Mouse (Mus musculus) left cerebral cortex, adult 18-20 months (tissue): ENCODE results near the gene Phactr2. TPM values are rescaled to one million over a fixed set of nuclear protein-coding genes. Genes with fewer than 3 reads are reported as not detected.

Experiments
- DNase-seq, 2 experiments: peaks; one replicate each; pipeline ENCODE4 v3.0.0; 2021 to 2022; ENCODE audit warnings: low spot score in 2 of 2, mixed read lengths in 1 of 2
- total RNA-seq, 2 experiments: library from RNA; stranded (reverse); gene quantifications; 2 replicates each; pipeline ENCODE4 v1.2.3; 2021

Phactr2 gene
- total RNA-seq, 2 experiments from 2014 or later = 24.8 to 28.4 TPM

DNA sequence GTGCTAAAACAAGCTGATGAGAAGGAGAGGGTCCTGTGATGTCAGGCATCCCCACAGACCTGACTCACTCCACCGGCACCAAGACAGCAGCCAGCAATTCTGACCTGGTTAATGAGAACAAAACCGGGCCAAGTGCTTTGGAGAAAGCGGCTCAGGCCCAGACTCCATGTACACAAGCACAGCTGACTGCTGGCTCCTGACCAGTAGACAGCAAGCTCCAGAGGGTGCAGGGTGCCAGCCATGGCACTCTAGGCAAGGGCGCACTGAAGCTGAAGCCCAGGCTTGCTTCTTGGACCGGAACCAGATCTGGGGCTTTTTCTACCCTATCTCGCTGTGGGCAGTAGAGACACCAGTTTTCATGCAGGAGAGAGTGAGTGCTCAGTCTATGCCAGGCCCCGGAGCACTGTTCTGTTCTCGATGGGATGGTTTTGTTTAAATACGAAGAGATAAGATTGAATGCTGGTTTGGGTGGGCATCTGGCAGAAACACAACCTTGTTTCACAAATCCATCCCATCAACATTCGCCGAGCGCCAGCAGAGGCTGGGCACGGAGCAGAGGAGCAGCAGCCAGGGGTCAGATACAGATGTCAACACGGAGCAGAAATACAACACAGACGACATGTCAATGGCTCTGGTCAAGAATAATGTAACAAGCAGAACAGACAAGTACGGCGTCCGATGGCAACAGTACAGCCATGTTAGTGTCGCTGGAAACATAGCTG, 61.8 kb downstream of the Phactr2 start:
- DNase-seq = no peak

DNA sequence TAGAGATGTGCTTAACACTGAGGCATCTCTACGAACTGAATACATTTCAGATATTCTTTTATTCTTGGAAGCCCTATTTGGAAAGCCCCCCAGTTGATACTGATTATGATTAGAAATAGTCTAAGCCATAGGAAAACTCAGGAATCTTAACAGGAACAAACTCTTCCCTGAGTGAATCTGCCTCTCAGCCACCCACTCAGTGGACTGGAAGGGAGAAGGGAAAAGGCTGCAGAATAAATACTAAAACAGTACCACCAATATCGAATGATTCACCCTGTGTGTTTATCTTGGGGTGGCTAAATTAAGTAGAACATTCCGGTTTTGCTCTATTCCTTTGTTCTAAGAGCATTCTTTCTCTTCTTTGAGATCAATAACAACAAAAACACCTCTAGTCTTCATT, 63.2 kb downstream of the Phactr2 start:
- peak in 1 of 2 experiments; percentile 23 for DNase-seq

- DNase-seq = no peak
These were observed 72.2 kb downstream of the Phactr2 start for GRCm38 (mm10) chr10:13401971-13402370.

DNA sequence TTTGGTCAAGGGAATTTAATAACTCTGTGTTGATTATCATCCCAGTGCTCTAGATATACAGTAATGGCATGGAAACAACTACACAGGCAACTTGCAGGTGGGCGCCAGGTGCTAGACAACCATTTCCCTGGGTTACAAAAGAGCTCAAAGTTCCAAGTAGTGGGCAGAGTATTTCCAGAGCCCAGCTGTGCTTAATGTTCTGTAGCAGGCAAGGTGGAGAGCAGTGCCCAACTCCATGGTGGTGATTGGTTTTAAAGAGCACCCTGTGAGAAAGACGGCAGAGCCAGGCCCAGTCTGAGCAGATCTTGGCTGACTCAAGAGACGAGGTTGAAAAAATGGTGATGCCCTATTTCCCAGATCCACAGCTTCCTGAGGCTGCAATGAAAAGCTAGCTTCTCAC, 78.5 kb downstream of the Phactr2 start:
- no peak for DNase-seq

- no peak for DNase-seq
These were observed 80.2 kb downstream of the Phactr2 start for GRCm38 (mm10) chr10:13394000-13394399.

DNA sequence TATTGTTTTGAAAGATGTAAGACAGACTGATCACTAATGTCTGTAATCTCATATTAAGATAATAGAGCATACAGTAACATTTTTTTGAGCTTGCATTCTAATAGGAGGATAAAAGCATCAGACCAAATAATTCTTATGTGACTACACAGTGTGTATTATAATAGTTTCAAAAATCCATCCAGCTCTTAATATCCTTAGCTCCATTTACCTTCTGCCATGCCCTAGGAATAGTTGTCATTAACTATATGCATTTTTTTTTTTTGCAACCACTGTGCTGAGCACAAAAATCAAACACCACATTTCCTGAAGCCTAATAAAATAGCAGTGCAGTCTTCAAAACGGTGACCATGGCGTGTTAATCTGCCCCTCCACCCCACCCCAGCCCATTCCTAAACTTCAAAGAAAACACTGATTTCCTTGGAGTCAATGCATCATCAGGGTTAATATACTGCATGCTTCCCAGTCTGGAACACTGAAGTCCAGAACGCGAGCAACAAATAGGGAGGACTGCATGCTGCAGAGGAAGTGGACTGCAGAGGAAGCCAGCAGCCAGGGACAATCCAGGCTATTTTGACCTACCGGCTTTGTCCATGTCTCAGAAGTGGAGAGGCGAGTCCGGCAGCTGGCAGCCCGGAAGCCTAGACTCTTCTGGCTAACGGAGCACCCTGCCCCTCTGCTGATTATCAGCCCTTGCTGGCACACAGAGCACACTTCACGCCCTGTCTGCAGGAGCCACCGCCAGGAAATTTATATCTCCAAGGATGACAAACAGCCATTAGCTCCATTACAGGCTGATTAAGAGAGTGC, 85.9 kb downstream of the Phactr2 start:
- peak in 1 of 2 experiments; percentile 22 for DNase-seq

DNA sequence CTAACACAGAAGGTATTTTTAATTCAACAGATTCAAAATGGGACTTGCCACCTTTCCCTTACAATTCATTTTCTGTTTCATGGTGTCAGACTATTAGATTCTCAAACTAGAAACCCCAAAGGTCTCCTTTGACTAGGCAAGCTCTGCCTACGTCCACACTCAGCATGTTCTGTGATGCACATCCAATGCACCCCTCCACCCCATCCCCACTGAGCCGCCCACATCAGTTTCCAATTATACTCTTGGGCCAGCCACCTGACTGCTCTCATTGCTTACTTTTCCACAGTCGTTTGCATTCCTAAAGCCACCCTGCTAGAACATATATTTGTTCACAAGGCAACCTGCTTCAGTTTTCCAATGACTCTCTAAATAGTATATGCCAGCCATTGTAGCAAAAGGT, 89.3 kb downstream of the Phactr2 start:
- DNase-seq = peak; percentile 6 to 25

DNA sequence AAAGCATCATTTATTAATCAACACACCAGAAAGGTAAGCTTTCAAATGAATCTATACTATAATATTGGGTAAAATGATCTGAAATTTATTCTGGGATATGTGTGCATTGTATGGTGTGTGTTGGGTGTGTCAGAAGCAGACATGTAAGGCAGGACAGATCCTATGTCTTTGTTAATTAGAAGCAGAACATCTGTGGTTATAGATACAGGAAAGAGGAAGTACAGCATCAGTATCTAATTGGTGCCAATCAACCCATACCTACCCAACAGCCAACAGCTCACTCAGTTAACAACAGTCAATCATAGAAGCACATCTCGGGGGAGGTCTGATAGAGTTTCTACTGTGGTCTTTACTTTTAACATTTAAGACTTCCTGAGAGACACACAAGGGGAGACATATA, 96.3 kb downstream of the Phactr2 start:
- DNase-seq = no peak

DNA sequence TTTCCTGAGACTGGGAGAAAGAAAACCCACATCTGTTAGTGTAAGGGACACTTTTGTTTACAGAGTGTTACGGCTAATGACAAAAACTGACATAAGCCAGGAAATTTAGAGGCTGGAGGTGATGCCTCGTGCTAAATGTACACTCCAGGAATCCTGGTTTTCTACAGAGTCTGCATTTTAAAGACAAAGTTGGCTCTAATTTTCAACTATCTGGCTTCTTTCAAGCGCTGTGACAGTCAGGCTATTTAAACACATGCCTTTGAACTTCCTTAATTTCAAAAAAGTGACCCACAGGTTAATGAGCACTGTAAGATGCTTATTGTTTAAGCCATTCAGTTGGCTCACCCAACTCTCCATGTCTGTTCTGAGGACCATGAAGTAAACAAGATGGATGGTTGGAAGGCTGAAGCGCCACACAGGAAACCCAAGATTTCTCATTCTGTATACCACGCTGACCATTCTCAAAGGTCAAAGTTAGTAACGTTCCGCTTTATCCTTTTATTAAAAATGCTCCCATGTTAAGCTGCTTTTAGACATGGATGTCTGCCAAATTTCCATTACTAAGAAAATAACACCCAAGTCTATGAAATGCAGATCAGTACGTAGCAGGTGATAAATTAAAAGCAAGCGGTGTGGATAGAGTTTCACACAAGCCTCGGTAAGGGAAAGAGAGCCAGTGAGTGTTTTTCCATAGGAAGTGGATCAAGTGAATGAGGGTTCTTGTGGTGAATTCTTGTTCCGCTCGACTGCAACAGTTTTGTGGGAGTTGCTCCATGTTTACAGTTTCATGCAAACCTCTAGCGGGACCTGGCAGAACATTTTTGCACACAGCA, 97.6 kb downstream of the Phactr2 start:
- DNase-seq = no peak

DNA sequence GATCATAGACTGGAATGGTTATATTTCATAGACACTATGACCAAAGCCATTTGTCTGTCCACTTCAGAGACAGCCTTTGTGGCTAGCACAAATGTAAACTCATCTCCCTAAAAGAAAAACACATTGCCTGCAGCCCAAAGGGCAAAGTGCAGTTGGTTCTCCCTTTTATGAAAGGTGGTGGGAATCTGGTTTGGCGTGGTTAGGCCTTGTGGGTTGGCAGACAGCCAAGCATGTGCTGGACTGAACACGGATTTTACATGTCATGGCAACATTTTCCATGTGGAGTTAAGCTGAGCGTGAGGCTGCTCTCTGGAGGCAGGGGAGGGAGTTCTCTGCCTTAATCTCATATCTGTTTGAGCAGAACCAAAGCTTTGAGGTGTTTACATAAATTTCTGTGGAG, 98.4 kb downstream of the Phactr2 start:
- no peak for DNase-seq

GRCm38 (mm10) chr10:13369581-13370375, 104.4 kb downstream of the Phactr2 start:
- no peak for DNase-seq

DNA sequence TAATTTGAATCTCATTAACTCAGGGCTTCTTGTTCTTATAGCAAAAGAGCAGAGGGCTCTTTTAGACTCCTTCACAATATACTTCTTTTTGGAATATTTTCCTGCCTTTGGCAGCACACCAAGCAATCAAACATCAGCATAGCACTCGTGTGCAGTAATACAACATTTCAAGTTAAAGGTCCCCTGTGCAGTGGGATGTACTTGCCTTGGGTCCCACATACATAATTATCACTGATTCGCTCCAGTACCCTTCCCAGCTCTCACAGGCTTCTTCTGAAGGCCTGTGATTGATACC, 110.0 kb downstream of the Phactr2 start:
- DNase-seq = no peak

DNA sequence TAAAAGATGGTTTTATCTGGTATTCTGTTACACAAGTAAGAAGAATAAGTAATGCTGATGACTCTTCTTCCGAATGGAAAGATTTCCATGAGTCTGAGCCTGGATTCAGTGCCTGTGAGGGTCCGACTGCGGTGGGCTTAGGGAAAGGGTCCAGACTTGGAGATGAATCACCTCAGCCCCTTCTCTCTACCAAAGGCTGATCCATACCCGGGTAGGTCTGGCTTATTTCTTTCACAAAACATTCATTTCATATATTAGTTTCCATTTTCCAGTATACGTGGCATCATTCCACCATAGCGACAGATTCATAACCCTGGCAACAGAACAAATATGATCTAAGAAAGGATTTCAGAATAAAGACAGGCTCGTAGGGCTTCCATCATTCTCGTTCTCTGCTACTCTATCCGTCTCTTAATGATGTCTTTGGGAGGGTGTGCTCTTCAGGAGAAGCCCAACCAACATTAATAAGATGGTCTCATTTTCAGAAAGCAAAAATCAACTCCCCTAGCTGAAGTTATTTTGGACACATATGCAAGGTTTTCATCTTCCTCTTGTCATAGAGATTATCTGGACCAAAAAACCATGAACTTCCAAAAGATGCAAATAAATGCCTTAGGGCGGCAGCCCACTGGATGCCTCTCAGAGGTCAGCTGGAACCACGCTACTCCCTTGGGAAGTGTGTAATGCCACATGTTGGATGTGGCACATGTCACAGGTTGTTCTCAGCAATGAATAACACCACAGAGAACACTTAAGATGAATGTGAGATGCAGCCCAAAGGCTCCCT, 110.5 kb downstream of the Phactr2 start:
- no peak for DNase-seq

DNA sequence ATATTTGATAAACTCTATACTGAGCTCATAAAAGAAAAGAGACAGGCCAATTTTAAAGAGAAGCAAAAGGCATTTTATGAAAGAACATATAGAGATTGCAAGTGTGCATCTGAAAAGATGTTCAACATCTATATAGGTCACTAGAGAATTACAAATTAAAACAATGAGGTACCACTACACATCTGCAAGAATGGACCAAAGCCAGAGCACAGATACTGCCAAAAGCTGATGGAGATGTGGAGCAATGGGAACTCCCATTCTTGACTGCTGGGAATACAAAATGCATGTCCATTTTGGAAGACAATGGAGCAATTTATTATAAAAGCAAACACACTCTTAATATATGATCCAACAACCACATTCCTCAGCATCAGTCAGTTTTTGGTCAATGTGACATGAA, 113.3 kb downstream of the Phactr2 start:
- DNase-seq = no peak

DNA sequence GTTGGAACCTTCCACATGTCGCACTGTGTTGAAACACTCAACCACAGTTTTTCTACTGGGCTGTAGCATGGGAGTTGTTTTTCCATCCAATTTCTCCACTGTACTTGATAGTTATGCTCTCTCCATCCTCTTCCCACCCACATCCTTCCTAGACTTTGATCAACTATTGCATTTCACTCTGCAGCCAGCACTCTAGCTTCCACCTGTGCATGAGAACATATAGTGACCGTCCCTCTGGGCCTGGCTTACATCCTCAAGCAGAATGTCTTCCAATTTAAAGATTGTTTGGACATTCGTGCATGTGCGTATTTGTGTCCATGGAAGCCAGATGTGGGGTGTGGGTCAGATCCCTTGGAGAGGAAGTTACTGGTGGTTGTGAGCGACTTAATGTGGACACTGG, 114.4 kb downstream of the Phactr2 start:
- DNase-seq = no peak

GRCm38 (mm10) chr10:13358679-13359078, 115.5 kb downstream of the Phactr2 start:
- DNase-seq = no peak

DNA sequence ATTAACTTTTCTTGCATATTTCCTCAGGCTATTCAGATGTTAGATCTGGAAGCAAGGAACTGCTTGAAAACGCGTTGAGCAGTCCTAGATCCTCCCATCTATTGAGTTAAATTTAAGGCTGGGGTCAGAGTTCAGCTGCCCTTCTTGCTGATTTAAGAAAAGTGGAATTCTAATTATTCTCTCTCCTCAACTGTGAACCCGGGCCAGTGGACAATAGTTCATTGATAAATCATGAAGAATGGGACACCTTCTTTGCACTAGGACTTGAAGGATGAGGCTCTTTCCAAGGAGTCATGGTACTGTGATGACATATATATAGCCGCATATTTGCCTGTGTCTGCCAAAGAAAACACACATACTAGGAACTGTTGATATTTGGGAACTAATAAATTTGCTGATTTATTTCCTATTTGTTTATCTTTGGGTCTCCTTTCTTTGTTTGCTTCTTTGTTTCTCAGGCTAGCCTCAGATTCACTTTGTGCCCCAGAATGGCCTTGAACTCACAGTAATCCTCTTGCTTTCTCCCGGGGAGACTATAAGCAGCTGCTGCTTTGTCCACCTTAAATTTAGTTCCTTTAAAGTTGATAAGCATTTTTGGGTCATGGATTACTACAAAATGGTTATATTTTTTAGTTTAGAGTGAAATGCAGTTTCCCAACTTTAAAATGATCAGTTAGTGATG, 127.5 kb downstream of the Phactr2 start:
- no peak for DNase-seq

- DNase-seq = no peak
These were observed 133.6 kb downstream of the Phactr2 start for GRCm38 (mm10) chr10:13340583-13340982.

- DNase-seq = no peak
These were observed 137.2 kb downstream of the Phactr2 start for GRCm38 (mm10) chr10:13336964-13337363.

DNA sequence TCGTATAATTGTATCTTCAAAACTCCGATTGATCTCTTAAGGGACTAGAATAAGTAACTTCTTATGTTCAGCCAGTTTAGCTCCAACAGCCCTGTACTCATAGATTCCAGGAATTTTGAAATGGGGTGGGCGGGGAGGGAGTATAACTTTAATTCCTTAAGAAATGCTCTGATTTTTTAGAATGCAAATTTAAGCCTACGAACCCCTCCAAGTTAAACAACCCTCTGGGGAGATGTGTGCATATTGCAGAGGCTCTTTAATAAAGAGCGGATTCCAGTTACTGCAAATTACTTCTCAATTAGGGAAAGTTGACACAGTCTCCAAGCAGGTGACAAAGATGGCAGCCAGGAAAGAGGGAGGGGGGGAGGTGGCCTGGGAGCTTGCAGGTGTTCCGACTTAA, 138.4 kb downstream of the Phactr2 start:
- no peak for DNase-seq
